Mouse (Mus musculus) lung, embryonic 14.5 days (tissue): ENCODE measurements around the gene Mxi1. TPM values are rescaled to one million over a fixed set of nuclear protein-coding genes. Genes with fewer than 3 reads are reported as not detected.

ENCODE experiments used
- ATAC-seq: fragments of 200-750 bp; cut with Nextera tagmentation; 2 replicates; pipeline ENCODE4 v1.8.0; 2017; ENCODE audit warnings: mild to moderate bottlenecking, moderate TSS enrichment, moderate library complexity; ENCODE audit not compliant: insufficient read depth
- DNase-seq: peaks from one replicate; pipeline ENCODE4 v3.0.0-alpha.2; 2015
- H3K27ac ChIP-seq: fragments of 300-500 bp; sonication (generic); 2 replicates; pipeline ENCODE4 v1.5.1; 2014; ENCODE audit warnings: low read depth, mild to moderate bottlenecking, moderate library complexity
- H3K27me3 ChIP-seq: fragments of 300-500 bp; sonication (generic); 2 replicates; pipeline ENCODE4 v1.6.1; 2014; ENCODE audit warnings: low read length, control low read depth; ENCODE audit not compliant: insufficient read depth
- H3K36me3 ChIP-seq: fragments of 300-500 bp; sonication (generic); 2 replicates; pipeline ENCODE4 v1.6.1; 2014; ENCODE audit warnings: control low read depth; ENCODE audit not compliant: insufficient read depth
- H3K4me1 ChIP-seq: fragments of 300-500 bp; sonication (generic); 2 replicates; pipeline ENCODE4 v1.6.1; 2014; ENCODE audit warnings: antibody characterized with exemption, control low read depth; ENCODE audit not compliant: insufficient read depth
- H3K4me2 ChIP-seq: fragments of 300-500 bp; sonication (generic); 2 replicates; pipeline ENCODE4 v1.6.1; 2014; ENCODE audit warnings: mild to moderate bottlenecking
- H3K4me3 ChIP-seq: fragments of 300-500 bp; sonication (generic); 2 replicates; pipeline ENCODE4 v1.5.1; 2014; ENCODE audit warnings: low read depth, low read length
- H3K9ac ChIP-seq: fragments of 300-500 bp; sonication (generic); 2 replicates; pipeline ENCODE4 v1.6.1; 2014
- H3K9me3 ChIP-seq: fragments of 300-500 bp; sonication (generic); 2 replicates; pipeline ENCODE4 v1.6.1; 2016; ENCODE audit warnings: low read depth, low read length, control low read depth
- CTCF ChIP-seq: IDR thresholded peaks from 2 replicates; pipeline ENCODE4 v1.5.1; 2016; ENCODE audit warnings: antibody characterized with exemption, low read depth
- WGBS: fragments of 180-500 bp; shearing (Covaris S2); extraction: QIAGEN DNeasy Blood & Tissue Kit; methylation state at CpG from one replicate; pipeline ENCODE4 v1.1.7; 2014; 5-methylcytosine and 5-hydroxymethylcytosine counted together
- polyA plus RNA-seq: library from polyadenylated mRNA; unstranded; fragments of >200 nt; fragmentation: Nextera tagmentation; extraction: Ambion mirVana; gene quantifications from 2 replicates; pipeline ENCODE4 v1.2.1, GENCODE M21; 2014

Mxi1 gene
- polyA plus RNA-seq, 1 experiment from 2014 or later, result 36.7 TPM

- peak overlapping the region; percentile 12; the same call in 1 of the 2 replicates for H3K4me3 ChIP-seq
- no peaks in the 10 kb centered on the region for H3K27me3 ChIP-seq
- ATAC-seq, result 0 out of 2 replicates have a peak, but pooled peaks have one; percentile 12
- peak overlapping the region; percentile 53 for H3K4me2 ChIP-seq
- peak overlapping the region; percentile 13; the same call in 1 of the 2 replicates for H3K27ac ChIP-seq
- DNase-seq, result peak; percentile 78
- TF ChIP-seq CTCF, result no peak
- WGBS, result 41% methylated on average over 22 of the region's 22 CpGs
- no peaks in the 10 kb centered on the region for H3K9me3 ChIP-seq
- no peaks in the 10 kb centered on the region for H3K36me3 ChIP-seq
- H3K4me1 ChIP-seq, result peaks cover 17% of the 10 kb centered on the region
- 0 out of 2 replicates have a peak overlapping the region, but pooled peaks have one; percentile 13 for H3K9ac ChIP-seq
Measured at GRCm38 (mm10) chr19:53359160-53360033, 49.1 kb downstream of the Mxi1 start.

GRCm38 (mm10) chr19:53360265-53360958 is 50.1 kb downstream of the Mxi1 start:
- Histone ChIP-seq H3K4me1 (peaks cover 23% of the 10 kb centered on the region), H3K4me3 (no peak overlapping the region), H3K4me2 (peak overlapping the region; percentile 53), H3K9ac (no peak overlapping the region), H3K9me3 (no peaks in the 10 kb centered on the region), H3K27me3 (no peaks in the 10 kb centered on the region), H3K36me3 (no peaks in the 10 kb centered on the region), H3K27ac (no peak overlapping the region; the same call in 1 of the 2 replicates)
- peak; percentile 82 for DNase-seq
- WGBS, result 43% methylated on average over 8 of the region's 8 CpGs
- no peak for TF ChIP-seq CTCF
- ATAC-seq, result no peak

- ATAC-seq, result no peak
- Histone ChIP-seq H3K4me1 (peaks cover 37% of the 10 kb centered on the region), H3K9ac (no peak overlapping the region), H3K36me3 (no peaks in the 10 kb centered on the region), H3K4me2 (no peak overlapping the region), H3K27me3 (no peaks in the 10 kb centered on the region), H3K27ac (no peak overlapping the region), H3K4me3 (no peak overlapping the region), H3K9me3 (no peaks in the 10 kb centered on the region)
- peak; percentile 67 for TF ChIP-seq CTCF
- peak; percentile 60 for DNase-seq
- 39% methylated on average over 2 of the region's 2 CpGs for WGBS
Measured at GRCm38 (mm10) chr19:53362967-53363366, 52.6 kb downstream of the Mxi1 start.

GRCm38 (mm10) chr19:53364551-53364950 is 54.2 kb downstream of the Mxi1 start:
- H3K4me3 ChIP-seq, result no peak overlapping the region
- H3K36me3 ChIP-seq, result no peaks in the 10 kb centered on the region
- ATAC-seq (peak; percentile 48; the same call in 1 of the 2 replicates), DNase-seq (peak; percentile 59)
- H3K4me1 ChIP-seq, result peaks cover 35% of the 10 kb centered on the region
- H3K27ac ChIP-seq, result peak overlapping the region; percentile 32; the same call in 1 of the 2 replicates
- H3K9me3 ChIP-seq, result no peaks in the 10 kb centered on the region
- TF ChIP-seq CTCF, result no peak
- no peaks in the 10 kb centered on the region for H3K27me3 ChIP-seq
- H3K9ac ChIP-seq, result no peak overlapping the region
- H3K4me2 ChIP-seq, result peak overlapping the region; percentile 29
- 46% methylated on average over 2 of the region's 2 CpGs for WGBS

- Histone ChIP-seq H3K36me3 (no peaks in the 10 kb centered on the region), H3K9me3 (no peaks in the 10 kb centered on the region), H3K4me1 (peaks cover 32% of the 10 kb centered on the region), H3K4me2 (peak overlapping the region; percentile 50), H3K4me3 (no peak overlapping the region), H3K27ac (peak overlapping the region; percentile 82), H3K27me3 (no peaks in the 10 kb centered on the region), H3K9ac (no peak overlapping the region)
- DNase-seq, result peak; percentile 99
- TF ChIP-seq CTCF, result no peak
- peak; percentile 95 for ATAC-seq
- 5% methylated on average over 9 of the region's 9 CpGs for WGBS
Measured at GRCm38 (mm10) chr19:53364963-53365362, 54.6 kb downstream of the Mxi1 start.

- Histone ChIP-seq H3K4me1 (peaks cover 26% of the 10 kb centered on the region), H3K4me3 (no peak overlapping the region), H3K9ac (no peak overlapping the region), H3K27ac (peak overlapping the region; percentile 82; the same call in 1 of the 2 replicates), H3K36me3 (0 out of 2 replicates have a peak, but pooled peaks cover under 1% of the 10 kb centered on the region), H3K27me3 (no peaks in the 10 kb centered on the region), H3K4me2 (no peak overlapping the region), H3K9me3 (no peaks in the 10 kb centered on the region)
- whole genome bisulfite sequencing, result 58% methylated on average over 11 of the region's 11 CpGs
- ATAC-seq, result no peak
- no peak for TF ChIP-seq CTCF
- no peak for DNase-seq
Measured at GRCm38 (mm10) chr19:53366057-53366775, 55.9 kb downstream of the Mxi1 start.
